Mouse (Mus musculus) liver, embryonic 11.5 days (tissue): ENCODE results near the gene Parp11. TPM values are rescaled to one million over a fixed set of nuclear protein-coding genes. Genes with fewer than 3 reads are reported as not detected.

ENCODE experiments used
- ATAC-seq: fragments of 200-750 bp; cut with Nextera tagmentation; replicated peaks from 2 replicates; pipeline ENCODE4 v1.8.0; 2017; ENCODE audit warnings: moderate number of reproducible peaks, mild to moderate bottlenecking, moderate TSS enrichment, moderate library complexity; ENCODE audit not compliant: low FRiP score
- DNase-seq: peaks from one replicate; pipeline ENCODE4 v3.0.0-alpha.2; 2017; ENCODE audit warnings: low spot score
- H3K27ac ChIP-seq: fragments of 300-500 bp; sonication (generic); 2 replicates; pipeline ENCODE4 v1.5.1; 2014; ENCODE audit warnings: mild to moderate bottlenecking, low read depth, low read length, control low read depth
- H3K27me3 ChIP-seq: fragments of 300-500 bp; sonication (generic); replicated peaks from 2 replicates; pipeline ENCODE4 v1.6.1; 2014; ENCODE audit warnings: low read length, mixed read lengths; ENCODE audit not compliant: control insufficient read depth, insufficient read depth
- H3K36me3 ChIP-seq: fragments of 300-500 bp; sonication (generic); 2 replicates; pipeline ENCODE4 v1.6.1; 2014; ENCODE audit warnings: mild to moderate bottlenecking, low read length, moderate library complexity, mixed read lengths; ENCODE audit not compliant: control insufficient read depth, insufficient read depth
- H3K4me1 ChIP-seq: fragments of 300-500 bp; sonication (generic); replicated peaks from 2 replicates; pipeline ENCODE4 v1.6.1; 2014; ENCODE audit warnings: low read length, mixed read lengths; ENCODE audit not compliant: control insufficient read depth, insufficient read depth
- H3K4me2 ChIP-seq: fragments of 300-500 bp; sonication (generic); 2 replicates; pipeline ENCODE4 v1.6.1; 2014; ENCODE audit warnings: mild to moderate bottlenecking, control low read depth, moderate library complexity
- H3K4me3 ChIP-seq: fragments of 300-500 bp; sonication (generic); 2 replicates; pipeline ENCODE4 v1.5.1; 2014; ENCODE audit warnings: low read depth, low read length, control low read depth
- H3K9ac ChIP-seq: fragments of 300-500 bp; sonication (generic); 2 replicates; pipeline ENCODE4 v1.6.1; 2014; ENCODE audit warnings: low read depth, low read length, control low read depth
- H3K9me3 ChIP-seq: fragments of 300-500 bp; sonication (generic); 2 replicates; pipeline ENCODE4 v1.6.1; 2016; ENCODE audit warnings: low read length, inconsistent platforms, mixed read lengths; ENCODE audit not compliant: control insufficient read depth
- WGBS: fragments of 180-500 bp; shearing (Covaris S2); extraction: QIAGEN DNeasy Blood & Tissue Kit; methylation state at CpG from one replicate; pipeline ENCODE4 v1.1.7; 2014; 5-methylcytosine and 5-hydroxymethylcytosine counted together
- polyA plus RNA-seq: library from polyadenylated mRNA; unstranded; fragments of >200 nt; fragmentation: Nextera tagmentation; extraction: Ambion mirVana; gene quantifications from 2 replicates; pipeline ENCODE4 v1.2.1, GENCODE M21; 2014

The Parp11 gene
- polyA plus RNA-seq, 1 experiment from 2014 or later = 16.1 TPM

DNA sequence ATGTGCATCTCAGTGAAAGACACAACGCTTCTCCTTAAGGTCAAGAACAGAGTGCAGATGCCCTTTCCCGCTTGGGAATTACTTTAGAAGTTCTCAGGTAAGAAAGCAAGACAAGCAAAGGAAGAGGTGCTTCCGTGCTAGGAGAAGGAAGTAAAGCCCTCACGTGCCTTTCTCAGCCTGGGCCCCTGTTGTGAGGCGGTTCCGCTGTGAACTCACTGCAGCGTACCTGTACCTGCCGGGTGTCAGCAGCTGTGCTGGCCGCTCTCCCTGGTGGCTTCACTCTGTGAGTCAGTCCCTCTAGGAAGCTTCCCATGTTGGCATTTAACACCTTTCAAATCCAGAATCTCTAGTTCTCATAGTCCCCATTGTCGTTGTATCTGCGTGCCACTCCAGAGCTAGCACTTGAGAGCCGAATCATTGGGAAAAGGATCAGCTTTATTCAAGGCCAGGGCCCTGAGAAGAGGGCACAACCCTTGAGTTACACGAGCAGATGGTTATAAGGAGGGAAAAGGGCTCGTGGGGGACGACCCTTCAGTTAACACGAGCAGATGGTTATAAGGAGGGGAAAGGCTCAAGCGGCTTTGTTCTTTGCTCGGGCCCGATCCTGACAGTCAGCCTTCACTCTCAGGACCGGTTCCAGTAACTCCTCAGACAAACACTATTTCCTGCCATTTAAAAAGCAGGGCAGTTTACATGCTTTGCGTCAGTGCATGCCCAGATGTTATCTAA, 16.8 kb downstream of the Parp11 start:
- WGBS = 68% methylated on average over 21 of the region's 21 CpGs
- ATAC-seq (no peak), DNase-seq (no peak)
- no peak overlapping the region for H3K4me3 ChIP-seq
- no peak overlapping the region for H3K9ac ChIP-seq
- no peaks in the 10 kb centered on the region for H3K4me1 ChIP-seq
- H3K9me3 ChIP-seq = no peaks in the 10 kb centered on the region
- no peak overlapping the region for H3K27ac ChIP-seq
- no peak overlapping the region for H3K4me2 ChIP-seq
- no peaks in the 10 kb centered on the region for H3K36me3 ChIP-seq
- H3K27me3 ChIP-seq = no peaks in the 10 kb centered on the region

DNA sequence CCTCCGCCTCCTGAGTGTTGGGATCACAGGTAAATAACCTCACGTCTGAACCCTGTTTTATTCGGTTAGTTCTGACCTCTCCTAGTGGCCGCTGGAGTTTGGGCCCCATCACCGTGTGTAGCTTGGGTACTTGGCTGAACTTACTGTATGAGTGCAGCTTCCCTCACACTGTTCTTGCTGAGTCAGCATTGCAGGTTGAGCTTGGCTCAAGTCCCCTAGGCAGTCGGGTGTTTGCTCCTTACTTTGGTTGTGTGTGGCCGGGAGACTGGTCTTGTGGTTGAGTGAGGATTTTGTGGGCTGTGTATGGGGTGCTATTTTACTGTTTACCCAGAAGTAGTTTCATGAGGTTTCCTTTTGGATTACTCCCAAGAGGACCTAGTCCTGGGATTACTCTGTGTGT, 17.9 kb downstream of the Parp11 start:
- Histone ChIP-seq H3K27me3 (no peaks in the 10 kb centered on the region), H3K9ac (no peak overlapping the region), H3K4me1 (no peaks in the 10 kb centered on the region), H3K27ac (no peak overlapping the region), H3K36me3 (no peaks in the 10 kb centered on the region), H3K4me2 (no peak overlapping the region), H3K9me3 (no peaks in the 10 kb centered on the region), H3K4me3 (no peak overlapping the region)
- 78% methylated on average over 7 of the region's 7 CpGs for WGBS
- no peak for ATAC-seq
- no peak for DNase-seq

DNA sequence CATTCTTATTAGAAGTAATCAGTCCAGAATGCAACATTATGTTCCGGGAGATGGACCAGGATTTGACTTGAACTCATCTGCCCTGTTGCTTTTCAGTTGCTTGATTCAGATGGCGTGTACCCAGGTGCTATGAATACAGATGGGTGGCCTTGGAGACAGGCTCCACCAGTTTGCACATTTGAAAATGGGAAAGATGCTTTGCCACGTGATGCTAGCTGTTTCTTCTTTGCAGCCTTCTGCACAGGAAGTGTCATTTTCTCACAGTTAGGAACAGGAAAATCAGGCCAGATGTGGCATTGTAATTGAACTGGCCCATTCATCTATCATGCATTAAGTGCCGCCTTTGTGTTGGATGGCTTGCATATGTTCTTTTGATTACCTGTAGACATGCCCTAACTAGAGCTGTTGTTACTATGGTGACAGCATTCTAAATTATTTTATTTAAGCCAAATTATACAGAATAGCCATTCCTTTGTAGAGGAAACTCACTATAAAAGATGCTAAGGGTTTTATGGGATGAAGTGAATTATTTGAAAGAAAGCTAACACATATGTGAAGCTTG, 20.2 kb downstream of the Parp11 start:
- Histone ChIP-seq H3K27ac (no peak overlapping the region), H3K9me3 (no peaks in the 10 kb centered on the region), H3K4me1 (no peaks in the 10 kb centered on the region), H3K4me2 (no peak overlapping the region), H3K27me3 (no peaks in the 10 kb centered on the region), H3K9ac (no peak overlapping the region), H3K36me3 (peaks cover 2% of the 10 kb centered on the region; the same call in 1 of the 2 replicates), H3K4me3 (no peak overlapping the region)
- ATAC-seq (no peak), DNase-seq (no peak)
- WGBS = 81% methylated on average over 4 of the region's 4 CpGs

DNA sequence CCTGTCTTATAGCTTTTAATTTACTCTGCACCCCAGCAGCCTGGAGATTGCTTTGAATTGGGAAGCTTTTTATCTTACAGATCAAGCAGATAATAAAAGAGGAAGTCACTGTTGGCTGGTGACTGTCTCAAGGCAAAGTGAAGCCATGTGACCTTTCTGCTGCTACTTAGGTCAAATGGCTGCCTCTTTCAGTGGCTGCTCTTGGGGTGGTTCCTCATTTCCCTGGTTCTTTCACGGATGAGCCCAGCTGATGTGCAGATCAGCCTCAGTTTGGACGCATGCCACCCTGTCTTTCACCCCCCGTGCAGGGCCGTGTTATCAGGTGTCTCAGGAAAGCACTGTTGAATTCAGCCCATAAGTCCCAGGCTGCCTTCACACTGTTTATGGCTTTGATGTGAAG, 25.4 kb downstream of the Parp11 start:
- 41% methylated on average over 4 of the region's 4 CpGs for WGBS
- Histone ChIP-seq H3K27ac (no peak overlapping the region), H3K27me3 (no peaks in the 10 kb centered on the region), H3K4me2 (no peak overlapping the region), H3K36me3 (peaks cover 2% of the 10 kb centered on the region; the same call in 1 of the 2 replicates), H3K9ac (no peak overlapping the region), H3K4me1 (no peaks in the 10 kb centered on the region), H3K9me3 (no peaks in the 10 kb centered on the region), H3K4me3 (no peak overlapping the region)
- DNase-seq (no peak), ATAC-seq (no peak)

DNA sequence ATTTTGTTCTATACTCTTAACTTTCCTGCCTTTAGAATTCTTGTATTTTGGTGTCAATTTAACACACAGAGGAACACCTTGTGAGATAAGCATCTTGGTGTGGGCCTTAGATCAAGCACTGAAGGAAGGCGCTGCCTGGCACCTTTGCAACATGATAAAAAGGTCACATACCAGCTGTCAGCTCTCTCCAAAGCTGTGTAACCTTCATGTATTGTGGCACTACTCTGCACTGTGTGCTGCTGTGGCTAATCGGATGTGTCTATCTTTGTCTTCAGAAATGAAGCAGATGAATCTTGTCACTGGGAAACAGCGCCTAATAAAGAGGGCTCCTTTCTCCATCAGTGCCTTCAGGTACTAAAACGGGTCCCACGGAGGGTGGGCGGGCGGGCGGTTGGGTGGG, 27.3 kb downstream of the Parp11 start:
- Histone ChIP-seq H3K27ac (no peak overlapping the region), H3K9me3 (no peaks in the 10 kb centered on the region), H3K36me3 (peaks cover 2% of the 10 kb centered on the region; the same call in 1 of the 2 replicates), H3K4me3 (no peak overlapping the region), H3K9ac (no peak overlapping the region), H3K27me3 (no peaks in the 10 kb centered on the region), H3K4me1 (no peaks in the 10 kb centered on the region), H3K4me2 (no peak overlapping the region)
- DNase-seq = no peak
- WGBS = 86% methylated on average over 8 of the region's 8 CpGs
- no peak for ATAC-seq

DNA sequence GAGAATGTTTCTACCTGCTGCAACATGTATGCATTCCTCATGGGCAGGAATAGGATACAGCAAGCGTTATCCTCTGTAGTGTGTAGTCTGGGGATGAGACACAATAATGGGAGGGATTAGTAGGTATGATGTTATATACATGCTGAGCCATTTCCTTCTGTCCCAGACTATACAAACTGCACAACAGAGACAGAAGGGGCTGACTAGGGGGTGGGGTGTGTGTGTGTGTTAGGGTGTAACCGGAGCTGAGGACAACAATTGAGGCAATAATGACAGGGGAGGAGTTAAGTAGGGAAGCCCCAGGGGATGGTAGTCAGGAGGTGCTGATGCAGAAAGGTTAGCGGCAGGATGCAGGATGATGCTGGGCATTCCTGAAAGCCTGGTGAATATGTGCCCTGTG, 28.6 kb downstream of the Parp11 start:
- DNase-seq (no peak), ATAC-seq (no peak)
- Histone ChIP-seq H3K4me1 (no peaks in the 10 kb centered on the region), H3K4me3 (no peak overlapping the region), H3K27me3 (no peaks in the 10 kb centered on the region), H3K27ac (no peak overlapping the region), H3K9ac (no peak overlapping the region), H3K9me3 (no peaks in the 10 kb centered on the region), H3K36me3 (peaks cover 5% of the 10 kb centered on the region; the same call in 1 of the 2 replicates), H3K4me2 (no peak overlapping the region)
- 75% methylated on average over 3 of the region's 3 CpGs for WGBS

DNA sequence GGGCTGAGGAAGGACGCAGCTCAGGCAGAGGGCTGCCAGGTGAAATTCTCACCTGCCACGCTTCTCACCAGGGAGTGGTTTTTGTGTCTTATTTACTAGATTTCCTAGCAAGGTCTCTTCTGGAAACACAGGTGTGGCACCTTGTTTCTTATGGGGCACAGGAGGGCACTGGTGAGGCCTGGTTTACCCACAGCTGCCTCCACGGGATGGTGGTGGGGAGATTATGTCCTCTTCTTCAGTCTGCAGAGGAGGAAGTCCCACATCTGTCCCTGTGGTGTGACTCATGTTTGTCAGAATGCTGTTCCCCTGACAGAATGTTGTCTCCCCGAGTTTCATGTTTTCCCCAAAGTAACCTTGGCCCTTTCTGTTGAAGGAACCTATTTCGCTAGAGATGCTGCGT, 44.4 kb downstream of the Parp11 start:
- Histone ChIP-seq H3K27ac (no peak overlapping the region), H3K27me3 (no peaks in the 10 kb centered on the region), H3K9ac (no peak overlapping the region), H3K9me3 (no peaks in the 10 kb centered on the region), H3K4me3 (no peak overlapping the region), H3K4me1 (no peaks in the 10 kb centered on the region), H3K36me3 (no peaks in the 10 kb centered on the region), H3K4me2 (no peak overlapping the region)
- DNase-seq = no peak
- no peak for ATAC-seq
- 75% methylated on average over 6 of the region's 6 CpGs for WGBS

DNA sequence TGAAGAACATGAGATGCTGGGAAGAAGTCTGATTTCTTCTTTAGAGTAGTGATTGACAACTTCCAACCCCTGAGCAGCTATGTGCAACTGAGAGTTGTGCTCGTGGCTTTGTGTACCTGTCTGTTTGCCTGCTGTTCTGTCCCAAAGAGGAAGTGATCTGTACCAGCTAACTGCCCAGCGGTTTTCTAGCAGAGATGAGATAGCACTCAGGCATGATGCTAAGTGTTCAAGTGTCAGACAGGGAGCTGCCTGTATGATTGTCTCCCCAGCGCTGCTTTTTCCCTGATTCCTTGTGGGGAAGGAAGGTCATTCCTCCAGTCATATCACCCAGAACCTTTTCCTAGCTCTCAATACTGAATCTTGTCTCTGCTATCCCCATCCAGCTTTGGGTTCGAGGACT, 45.9 kb downstream of the Parp11 start:
- no peak overlapping the region for H3K27ac ChIP-seq
- no peaks in the 10 kb centered on the region for H3K36me3 ChIP-seq
- 56% methylated on average over 4 of the region's 4 CpGs for WGBS
- no peaks in the 10 kb centered on the region for H3K27me3 ChIP-seq
- ATAC-seq = no peak
- no peak overlapping the region for H3K4me3 ChIP-seq
- H3K9me3 ChIP-seq = no peaks in the 10 kb centered on the region
- no peaks in the 10 kb centered on the region for H3K4me1 ChIP-seq
- no peak for DNase-seq
- H3K9ac ChIP-seq = no peak overlapping the region
- no peak overlapping the region for H3K4me2 ChIP-seq

DNA sequence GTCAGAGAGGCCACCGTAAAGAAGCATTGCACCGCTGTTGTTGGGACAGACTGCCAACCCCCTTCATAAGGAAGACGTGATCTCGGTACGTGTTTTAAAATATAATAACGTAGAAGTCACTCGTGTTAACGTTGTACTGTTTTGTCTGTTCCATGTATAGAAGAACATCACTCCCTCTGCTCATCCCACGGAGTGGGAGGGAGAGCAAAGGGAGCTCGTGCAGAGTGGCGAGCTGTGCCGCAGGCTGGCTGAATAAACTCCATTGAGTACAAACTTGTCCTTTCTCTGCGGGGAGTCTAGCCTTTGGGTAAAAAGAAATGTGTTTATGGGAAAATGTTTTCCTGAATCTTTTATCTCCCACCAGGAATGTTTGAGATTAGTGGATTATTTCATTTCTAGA, 47.1 kb downstream of the Parp11 start:
- Histone ChIP-seq H3K9ac (no peak overlapping the region), H3K27me3 (no peaks in the 10 kb centered on the region), H3K36me3 (no peaks in the 10 kb centered on the region), H3K4me1 (no peaks in the 10 kb centered on the region), H3K4me3 (no peak overlapping the region), H3K9me3 (no peaks in the 10 kb centered on the region), H3K4me2 (no peak overlapping the region), H3K27ac (no peak overlapping the region)
- DNase-seq (no peak), ATAC-seq (no peak)
- 91% methylated on average over 13 of the region's 13 CpGs for WGBS
